Mouse (Mus musculus) layer of hippocampus, postnatal 10 days (tissue): ENCODE results near the gene Guca1a. TPM values are rescaled to one million over a fixed set of nuclear protein-coding genes. Genes with fewer than 3 reads are reported as not detected.
"Not testable (repeated sequence)": the region's sequence is repeated elsewhere in the genome, so short reads cannot be mapped to it uniquely, and the experiment has no call there.

Source experiments
- DNase-seq, 2 experiments: peaks; one replicate each; pipeline ENCODE4 v3.0.0; 2021; ENCODE audit warnings: low spot score in 2 of 2
- long read RNA-seq: library from polyadenylated mRNA; stranded (forward); transcript quantifications from one replicate; pipeline ENCODE4 v2.0.0, GENCODE M21; 2023
- total RNA-seq, 2 experiments: library from RNA; stranded (reverse); gene quantifications; 2 replicates each; pipeline ENCODE4 v1.2.3; 2021

The Guca1a gene
- 1 to 10 TPM in 1 of 2 experiments, not detected in 1; 1.2 TPM for total RNA-seq
- long read RNA-seq, partial matches to known transcripts: 1 of 1 reads
- long read RNA-seq, other reads (novel, unspliced or antisense): 0 of 1 reads

- no peak for DNase-seq
Measured at GRCm38 (mm10) chr17:47400451-47400850, at the start of gene Guca1a. Gene Guca1a (minus strand): TSS chr17:47400584.

GRCm38 (mm10) chr17:47449432-47449831 is 49.0 kb upstream of the Guca1a start:
- DNase-seq: no peak

GRCm38 (mm10) chr17:47448523-47449372 is 48.4 kb upstream of the Guca1a start:
- DNase-seq: no peak

GRCm38 (mm10) chr17:47446561-47446960 is 46.2 kb upstream of the Guca1a start:
- DNase-seq: no peak

- DNase-seq: no peak
Measured at GRCm38 (mm10) chr17:47446025-47446424, 45.6 kb upstream of the Guca1a start.

GRCm38 (mm10) chr17:47445518-47445917 is 45.1 kb upstream of the Guca1a start:
- no peak for DNase-seq

DNA sequence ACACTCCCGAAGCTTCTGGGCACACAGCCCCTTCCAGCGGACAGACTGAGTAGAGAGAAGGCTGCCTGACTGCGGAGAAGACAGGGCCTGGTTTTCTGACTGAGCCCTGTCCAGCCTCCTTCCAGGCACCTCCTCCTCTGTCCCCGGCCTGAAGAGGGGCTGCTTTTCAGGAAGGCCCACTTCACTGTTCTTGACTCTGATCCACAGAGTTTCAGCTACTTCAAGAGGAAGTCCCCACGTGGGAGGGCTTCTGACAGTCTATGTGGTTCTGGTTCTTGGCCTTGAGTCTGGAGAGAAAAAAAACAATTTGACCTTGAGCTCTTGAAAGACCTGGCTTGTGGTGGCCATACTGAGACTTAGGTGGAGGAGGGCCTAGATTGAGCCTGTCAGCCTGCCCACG is 43.7 kb upstream of the Guca1a start:
- no peak for DNase-seq

GRCm38 (mm10) chr17:47442271-47442670 is 41.9 kb upstream of the Guca1a start:
- DNase-seq: no peak

- no peak for DNase-seq
Measured at GRCm38 (mm10) chr17:47441296-47442051, 41.1 kb upstream of the Guca1a start.

- DNase-seq: no peak
Measured at GRCm38 (mm10) chr17:47440359-47440890, 40.0 kb upstream of the Guca1a start.

DNA sequence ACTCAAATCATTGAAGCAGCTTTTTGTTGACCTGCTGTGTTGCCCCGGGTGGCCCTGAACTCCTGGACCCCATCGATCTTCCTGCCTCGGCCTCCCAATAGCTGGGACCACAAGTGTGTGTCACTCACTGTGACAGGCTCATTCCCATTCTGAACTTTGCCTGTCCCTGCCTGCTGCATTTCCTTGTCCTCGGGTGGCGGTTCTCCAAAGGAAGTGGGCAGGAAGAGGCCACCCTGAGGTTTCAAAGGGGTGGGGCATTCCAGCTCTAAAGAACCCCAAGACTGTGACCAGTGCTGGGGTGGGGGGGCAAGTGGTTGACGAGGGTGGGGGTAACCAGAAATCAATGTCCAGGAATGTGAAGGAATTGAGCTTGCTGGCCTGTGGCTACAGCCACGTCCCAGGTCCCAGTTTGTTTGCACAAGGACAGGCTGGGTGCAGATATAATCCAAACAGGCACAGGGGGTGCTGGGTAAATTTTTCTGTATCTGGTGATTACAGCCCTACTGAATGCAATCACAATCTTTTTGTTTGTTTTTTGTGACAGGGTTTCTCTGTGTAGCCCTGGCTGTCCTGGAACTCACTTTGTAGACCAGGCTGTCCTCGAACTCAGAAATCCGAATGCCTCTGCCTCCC is 39.1 kb upstream of the Guca1a start:
- no peak for DNase-seq

DNA sequence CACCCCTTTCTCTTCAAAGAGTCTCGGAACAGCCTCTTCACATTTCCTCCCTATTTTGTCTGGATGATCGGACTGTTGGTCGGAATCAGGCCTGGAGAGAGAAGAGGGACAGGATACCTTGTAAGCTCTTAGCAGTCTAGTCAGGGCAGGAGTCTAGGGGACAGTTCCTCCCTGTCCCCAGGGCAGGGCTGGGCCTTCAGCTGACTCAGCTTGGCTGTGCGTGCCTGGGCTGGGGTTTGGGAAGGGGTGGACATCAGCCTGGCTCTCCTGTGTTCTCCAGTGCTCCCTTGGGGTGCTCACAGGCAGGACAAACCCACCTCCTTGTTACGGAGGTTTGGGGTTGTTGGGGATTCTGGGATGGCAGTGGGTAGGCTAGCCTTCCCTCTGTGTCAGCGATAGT is 38.2 kb upstream of the Guca1a start:
- no peak for DNase-seq

- no peak for DNase-seq
Measured at GRCm38 (mm10) chr17:47436907-47437547, 36.6 kb upstream of the Guca1a start, which contains the start of gene 1700001C19Rik. Gene 1700001C19Rik (minus strand): TSS chr17:47437376.

GRCm38 (mm10) chr17:47436156-47436906 is 35.9 kb upstream of the Guca1a start, which contains the start of gene AI661453:
Gene AI661453 (plus strand): TSS chr17:47436615.
- no peak for DNase-seq

GRCm38 (mm10) chr17:47430815-47431214 is 30.4 kb upstream of the Guca1a start:
- DNase-seq: no peak

DNA sequence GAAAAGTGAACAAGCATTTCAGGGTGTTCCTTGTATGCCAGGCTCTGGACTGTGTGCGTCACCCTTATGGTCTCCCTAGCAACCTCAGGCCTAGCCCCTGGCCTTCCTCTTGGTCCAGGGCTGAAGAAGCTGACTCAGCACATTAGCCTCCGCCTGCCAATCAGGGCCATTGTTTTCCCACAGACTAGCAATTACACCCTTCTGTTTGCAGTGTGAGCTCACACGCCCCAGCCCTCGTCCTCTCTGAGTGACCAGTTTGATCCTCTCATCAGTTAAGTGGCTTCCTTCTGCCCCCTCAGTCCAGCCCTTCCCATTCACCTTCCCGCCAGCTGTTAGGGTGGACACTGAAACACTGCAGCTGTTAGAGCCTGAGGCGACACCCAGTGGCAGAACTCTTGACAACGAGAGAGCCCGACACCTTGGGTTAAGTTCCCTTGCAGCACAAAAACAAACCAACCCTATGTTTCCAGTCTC is 28.5 kb upstream of the Guca1a start:
- DNase-seq: no peak

- DNase-seq: no peak
Measured at GRCm38 (mm10) chr17:47427316-47427715, 26.9 kb upstream of the Guca1a start.

DNA sequence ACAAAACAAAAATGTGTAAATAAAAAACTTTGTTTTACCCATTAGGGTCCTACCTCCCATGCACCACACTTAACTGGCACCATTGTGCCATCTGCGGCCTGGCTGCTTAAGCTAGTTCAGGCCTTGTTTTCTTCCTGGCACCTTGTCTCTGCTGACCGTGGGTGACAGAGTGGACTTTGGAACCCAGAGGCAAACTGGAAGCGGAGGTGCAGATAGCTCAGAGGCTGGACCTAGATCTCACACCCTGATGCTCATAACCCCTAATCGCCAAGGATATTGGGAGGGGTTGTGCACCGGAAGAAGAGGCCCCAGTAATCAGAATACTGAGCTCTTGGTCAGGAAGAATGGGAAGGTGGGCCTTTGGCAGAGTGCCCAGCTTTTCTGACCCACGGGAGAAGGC is 23.8 kb upstream of the Guca1a start:
- DNase-seq: no peak

DNA sequence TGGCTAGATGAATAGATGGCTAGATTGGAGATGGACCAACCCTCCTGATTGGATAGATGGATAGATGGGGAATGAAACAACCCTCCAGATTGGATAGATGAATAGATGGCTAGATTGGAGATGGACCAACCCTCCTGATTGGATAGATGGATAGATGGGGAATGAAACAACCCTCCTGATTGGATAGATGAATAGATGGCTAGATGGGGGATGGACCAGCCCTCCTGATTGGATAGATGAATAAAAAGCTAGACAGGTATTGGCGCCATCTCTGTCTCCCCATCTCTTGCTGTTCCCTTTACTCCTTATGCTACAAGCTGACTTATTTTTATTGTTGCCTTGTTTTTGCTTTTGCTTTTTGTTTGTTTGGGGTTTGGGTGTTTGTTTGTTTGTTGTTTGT is 22.2 kb upstream of the Guca1a start:
- not testable (repeated sequence) for DNase-seq

- no peak for DNase-seq
Measured at GRCm38 (mm10) chr17:47421566-47421965, 21.2 kb upstream of the Guca1a start.
